Mouse (Mus musculus): ENCODE measurements at regions not wholly inside any gene's neighbourhood (a gene's known extent, or its start where the extent isn't known, plus 50 kb on each side); places are given as distances from the start of the nearest gene placed in this dataset.

DNA sequence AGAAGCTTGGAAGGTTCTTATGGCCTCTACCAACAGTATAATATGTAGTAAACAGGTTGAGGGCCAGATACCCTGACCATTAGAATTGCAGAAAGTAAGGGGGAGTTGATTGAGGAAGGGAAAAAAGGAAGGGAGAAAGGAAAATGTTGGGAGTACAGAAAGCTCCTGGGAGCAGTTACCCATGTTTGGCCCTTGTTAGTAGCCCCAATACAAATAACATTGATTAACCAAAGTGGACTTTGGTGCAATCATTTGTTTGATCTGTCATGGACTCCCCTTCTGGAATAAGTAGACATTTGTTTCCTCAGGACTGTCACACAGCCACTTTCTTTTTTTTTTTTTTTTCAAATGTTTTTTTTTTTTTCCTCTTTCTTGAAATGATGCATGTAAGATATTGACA is 513.4 kb downstream of the Sh2d4b start:
- no peak overlapping the region for H3K27ac ChIP-seq (ENCODE audit: insufficient read depth, low read depth)
- H3K79me2 ChIP-seq (replicated peaks; ENCODE audit: control insufficient read depth, extremely low read depth, insufficient read depth, poor library complexity, severe bottlenecking), result no peaks in the 10 kb centered on the region
- no peak overlapping the region for H3K4me3 ChIP-seq (replicated peaks in 1 of 3; ENCODE audit: low read depth in 2 of 3, low read length in 2 of 3, poor library complexity in 1 of 3)
- no peaks in the 10 kb centered on the region for H3K9me3 ChIP-seq (replicated peaks; ENCODE audit: low read length)
- TF ChIP-seq USF2 (conservative IDR thresholded peaks at IDR 0.05; ENCODE audit: low read depth, low read length) (no peak), MEF2A (IDR thresholded peaks at IDR 0.05; ENCODE audit: borderline replicate concordance, low read depth, low read length) (no peak), GABPA (IDR thresholded peaks at IDR 0.05; ENCODE audit: insufficient replicate concordance, low read depth, low read length) (no peak), ELF1 (IDR thresholded peaks at IDR 0.05; ENCODE audit: low read depth, low read length) (no peak), JUN (IDR thresholded peaks at IDR 0.05; ENCODE audit: insufficient read depth, low read depth, low read length) (no peak), EP300 (IDR thresholded peaks at IDR 0.05; ENCODE audit: low read length) (no peak), TBP (conservative IDR thresholded peaks at IDR 0.05; ENCODE audit: low read depth, low read length) (no peak), BHLHE40 (IDR thresholded peaks at IDR 0.05; ENCODE audit: low read depth, low read length) (no peak), CHD2 (IDR thresholded peaks at IDR 0.05; ENCODE audit: low read length) (no peak), KAT2A (IDR thresholded peaks at IDR 0.05; ENCODE audit: insufficient replicate concordance, low read length) (no peak), IRF4 (IDR thresholded peaks at IDR 0.05; ENCODE audit: low read depth, low read length) (no peak), MAZ (IDR thresholded peaks at IDR 0.05; ENCODE audit: low read depth, low read length) (no peak), ZNF384 (IDR thresholded peaks at IDR 0.05; ENCODE audit: low read depth, low read length) (no peak)
- no peaks in the 10 kb centered on the region for H3K36me3 ChIP-seq (replicated peaks in 1 of 2; ENCODE audit: control insufficient read depth in 1 of 2, insufficient read depth in 1 of 2, low read length in 1 of 2)
- H3K4me2 ChIP-seq (ENCODE audit: insufficient read depth, low read depth, poor library complexity, severe bottlenecking), result no peak overlapping the region
- no peak for DNase-seq (ENCODE audit: extremely low read depth)
- no peaks in the 10 kb centered on the region for H3K4me1 ChIP-seq (ENCODE audit: control insufficient read depth in 1 of 2, insufficient read depth in 2 of 2)
- peaks cover under 1% of the 10 kb centered on the region for H3K27me3 ChIP-seq (replicated peaks)
- dilution Hi-C loops (cut with MboI; ENCODE audit: extremely low pct_ligation_motif_present, extremely low pct_unique_long_range_greater_than_20kb, low sequenced_read_pairs), result no loop called here
- no peak overlapping the region for H3K9ac ChIP-seq (ENCODE audit: insufficient read depth, low read depth)
- in situ Hi-C loops (cut with MboI; ENCODE audit: low pct_ligation_motif_present, low pct_unique_long_range_greater_than_20kb, low sequenced_read_pairs), result no loop called here

DNA sequence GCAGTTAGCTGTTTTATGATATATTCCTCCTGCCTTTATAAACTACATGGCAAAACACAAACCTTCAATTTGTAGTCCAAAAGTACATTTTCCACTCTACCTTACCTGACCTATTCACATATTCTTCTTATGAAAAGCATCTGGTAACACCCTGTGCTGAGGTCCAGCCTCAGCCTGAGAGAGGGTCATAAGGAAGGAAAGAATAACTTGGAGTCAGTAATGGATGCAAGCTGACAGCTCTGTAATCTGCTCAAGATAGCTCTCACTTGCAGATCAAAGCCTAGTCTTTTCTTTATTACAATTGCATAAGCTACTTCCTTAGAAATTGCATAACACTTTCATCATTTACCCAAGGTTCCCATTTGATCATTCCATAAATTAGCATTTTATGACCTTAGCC is 528.7 kb downstream of the Sh2d4b start:
- DNase-seq (ENCODE audit: extremely low read depth), result no peak
- Histone ChIP-seq H3K4me3 (replicated peaks in 1 of 3; ENCODE audit: low read depth in 2 of 3, low read length in 2 of 3, poor library complexity in 1 of 3) (no peak overlapping the region), H3K9me3 (replicated peaks; ENCODE audit: low read length) (no peaks in the 10 kb centered on the region), H3K4me1 (ENCODE audit: control insufficient read depth in 1 of 2, insufficient read depth in 2 of 2) (peaks cover 0 to 4% of the 10 kb centered on the region in 2 experiments; a peak in 1 of 4 replicates), H3K4me2 (ENCODE audit: insufficient read depth, low read depth, poor library complexity, severe bottlenecking) (no peak overlapping the region), H3K9ac (ENCODE audit: insufficient read depth, low read depth) (no peak overlapping the region), H3K79me2 (replicated peaks; ENCODE audit: control insufficient read depth, extremely low read depth, insufficient read depth, poor library complexity, severe bottlenecking) (no peaks in the 10 kb centered on the region), H3K27ac (ENCODE audit: insufficient read depth, low read depth) (no peak overlapping the region), H3K36me3 (replicated peaks in 1 of 2; ENCODE audit: control insufficient read depth in 1 of 2, insufficient read depth in 1 of 2, low read length in 1 of 2) (no peaks in the 10 kb centered on the region), H3K27me3 (replicated peaks) (no peaks in the 10 kb centered on the region)
- no peak for TF ChIP-seq USF1 (IDR thresholded peaks at IDR 0.05; ENCODE audit: low read depth, low read length)
- no peak for TF ChIP-seq MEF2A (IDR thresholded peaks at IDR 0.05; ENCODE audit: borderline replicate concordance, low read depth, low read length)
- TF ChIP-seq JUN (IDR thresholded peaks at IDR 0.05; ENCODE audit: insufficient read depth, low read depth, low read length), result no peak
- no peak for TF ChIP-seq E2F4 (IDR thresholded peaks at IDR 0.05; ENCODE audit: insufficient replicate concordance, low read depth, low read length)
- TF ChIP-seq SMC3 (IDR thresholded peaks at IDR 0.05; ENCODE audit: low read depth, low read length), result no peak
- TF ChIP-seq KAT2A (IDR thresholded peaks at IDR 0.05; ENCODE audit: insufficient replicate concordance, low read length), result no peak
- TF ChIP-seq MAX (IDR thresholded peaks at IDR 0.05; ENCODE audit: low read length), result no peak
- TF ChIP-seq POLR2AphosphoS2 (IDR thresholded peaks at IDR 0.05; ENCODE audit: low read depth, low read length), result no peak
- no peak for TF ChIP-seq RCOR1 (conservative IDR thresholded peaks at IDR 0.05; ENCODE audit: low read depth, low read length)
- TF ChIP-seq CHD1 (IDR thresholded peaks at IDR 0.05; ENCODE audit: low read depth, low read length), result no peak
- TF ChIP-seq POLR2A (IDR thresholded peaks at IDR 0.05; ENCODE audit: low read depth, low read length), result no peak
- no peak for TF ChIP-seq ETS1 (conservative IDR thresholded peaks at IDR 0.05; ENCODE audit: low read depth, low read length)
- in situ Hi-C loops (cut with MboI; ENCODE audit: low pct_ligation_motif_present, low pct_unique_long_range_greater_than_20kb, low sequenced_read_pairs) (no loop called here), dilution Hi-C loops (cut with MboI; ENCODE audit: extremely low pct_ligation_motif_present, extremely low pct_unique_long_range_greater_than_20kb, low sequenced_read_pairs) (no loop called here)

Data from CH12.LX (cell line).